Mouse (Mus musculus): Measurements from ENCODE around the gene Samsn1. TPM values are rescaled to one million over a fixed set of nuclear protein-coding genes. Genes with fewer than 3 reads are reported as not detected.

Gene Samsn1
- total RNA-seq (2023): 22.5 TPM

GRCm38 (mm10) chr16:76022181-76022580 is at the start of gene Samsn1:
Gene Samsn1, minus strand, starts transcription at chr16:76022281.

